In genomic region chr9:114563761-114564606, GRCm38 (mm10) we compare ENCODE assay signal across 8 mouse cellular contexts. TPM values are rescaled to one million over a fixed set of nuclear protein-coding genes. Genes with fewer than 3 reads are reported as not detected.
A peak's percentile ranks its signal among the peaks of the same experiment; 100 is the strongest.
DNase-seq lines count a peak whose midpoint lies in the region; TF ChIP-seq lines count a peak whose summit lies in the region.

Trim71 (minus strand) TSS chr9:114564369.

- 1% methylated on average over 91 of the region's 91 CpGs for WGBS in kidney, adult 2 months
- under 1% methylated on average over 91 of the region's 91 CpGs for WGBS in embryonic facial prominence, embryonic 10.5 days

- DNase-seq in kidney, adult 2 months, result peak; percentile 34
- no peak for DNase-seq in kidney, adult 8-10 months
- peak; percentile 89 for DNase-seq in ES-CJ7 (ENCODE audit: low read depth, low spot score)
- DNase-seq in embryonic facial prominence, embryonic 10.5 days (ENCODE audit: low spot score), result peak; percentile 93
- peak; percentile 52 for DNase-seq in kidney, postnatal 10 days
- peak; percentile 35 for DNase-seq in naive thymus-derived CD4-positive, alpha-beta T cell, adult 2 months (ENCODE audit: low read depth)
- no peak for DNase-seq in adrenal gland, adult (ENCODE audit: inconsistent age in 2 of 2, low spot score in 1 of 2)
- DNase-seq in frontal cortex, postnatal 14 days (ENCODE audit: low spot score in 2 of 2), result no peak

- H3K4me3 ChIP-seq in kidney, adult 2 months (ENCODE audit: insufficient read depth, low read depth, low read length), result peak within 1 kb of the TSS; percentile 52
- peak within 1 kb of the TSS; percentile 94 for H3K4me3 ChIP-seq in embryonic facial prominence, embryonic 10.5 days

- TF ChIP-seq CTCF in kidney, adult 2 months (conservative IDR thresholded peaks at IDR 0.05; ENCODE audit: insufficient read depth, insufficient read length, low read depth, low read length), result no peak

- no peaks in the 10 kb centered on the region for H3K9me3 ChIP-seq in embryonic facial prominence, embryonic 10.5 days

- H3K27me3 ChIP-seq in kidney, adult 2 months (replicated peaks; ENCODE audit: control insufficient read depth, insufficient read depth, low read length), result peaks cover 5% of the 10 kb centered on the region; the same call in 1 of the 2 replicates
- no peaks in the 10 kb centered on the region for H3K27me3 ChIP-seq in embryonic facial prominence, embryonic 10.5 days (replicated peaks; ENCODE audit: low read depth, poor library complexity, severe bottlenecking)

- TF ChIP-seq POLR2A in kidney, adult 2 months (IDR thresholded peaks at IDR 0.05; ENCODE audit: low read depth, low read length), result no peak

- no peaks in the 10 kb centered on the region for H3K36me3 ChIP-seq in kidney, adult 2 months (ENCODE audit: control insufficient read depth, insufficient read depth, low read length)
- no peaks in the 10 kb centered on the region for H3K36me3 ChIP-seq in embryonic facial prominence, embryonic 10.5 days (replicated peaks)

- no peak within 1 kb of the TSS for H3K27ac ChIP-seq in kidney, adult 2 months (ENCODE audit: insufficient read depth, low read depth, low read length)
- peak within 1 kb of the TSS; percentile 99 for H3K27ac ChIP-seq in embryonic facial prominence, embryonic 10.5 days (replicated peaks)

- H3K4me1 ChIP-seq in kidney, adult 2 months (ENCODE audit: control insufficient read depth, insufficient read depth, low read length), result no peaks in the 10 kb centered on the region
- H3K4me1 ChIP-seq in embryonic facial prominence, embryonic 10.5 days, result peaks cover 42% of the 10 kb centered on the region

RNA-seq across cellular contexts. Expression of gene Trim71, which starts in this region (rescaled TPM):
- 0.01 and 0.05 TPM in 2 replicates for polyA plus RNA-seq in kidney, adult 2 months (2012; rRNA removed)
- 7.8 and 9.4 TPM in 2 replicates for polyA plus RNA-seq in embryonic facial prominence, embryonic 10.5 days (2016; fragmentation: Nextera tagmentation; extraction: Ambion mirVana)

Comparison
In these comparisons a context has a peak if more than half of its experiments do, and no peak if none do; other contexts are left out.
1. DNase-seq: peak in ES-CJ7 (single experiment), embryonic facial prominence, embryonic 10.5 days (single experiment), kidney, postnatal 10 days (single experiment) and naive thymus-derived CD4-positive, alpha-beta T cell, adult 2 months (single experiment); none in kidney, adult 8-10 months (0 of 2), adrenal gland, adult (0 of 2) and frontal cortex, postnatal 14 days (0 of 2).
2. Peak in DNase-seq and H3K4me3 ChIP-seq in kidney, adult 2 months; RNA of the gene not detected or under 1 TPM.